Mouse (Mus musculus): ENCODE results near the gene Tas2r115. TPM values are rescaled to one million over a fixed set of nuclear protein-coding genes. Genes with fewer than 3 reads are reported as not detected.
"Not testable (repeated sequence)": the region's sequence is repeated elsewhere in the genome, so short reads cannot be mapped to it uniquely, and the experiment has no call there.

Tas2r115 gene
- not detected in 2 replicates for polyA plus RNA-seq (2012; rRNA removed)

GRCm38 (mm10) chr6:132737935-132738334 lies at the start of gene Tas2r115:
Gene Tas2r115, minus strand, starts transcription at chr6:132738035.
- 67% methylated on average over 2 of the region's 2 CpGs for WGBS
- Histone ChIP-seq H3K4me3 (ENCODE audit: extremely low read depth, insufficient read depth, insufficient read length) (no peak within 1 kb of the TSS), H3K36me3 (ENCODE audit: control insufficient read depth, insufficient read depth, low read length) (no peaks in the 10 kb centered on the region), H3K27me3 (ENCODE audit: control insufficient read depth, insufficient read depth, low read length) (no peaks in the 10 kb centered on the region), H3K27ac (ENCODE audit: insufficient read depth, low read length) (no peak within 1 kb of the TSS), H3K4me1 (ENCODE audit: control insufficient read depth, insufficient read depth, insufficient read length) (no peaks in the 10 kb centered on the region)
- TF ChIP-seq CTCF (IDR thresholded peaks at IDR 0.05; ENCODE audit: extremely low read depth, insufficient read depth, insufficient read length, insufficient replicate concordance) (no peak), POLR2A (IDR thresholded peaks at IDR 0.05; ENCODE audit: low read depth, low read length) (no peak)
- DNase-seq (ENCODE audit: low read depth in 1 of 2, low spot score in 2 of 2): no peak

- H3K36me3 ChIP-seq (ENCODE audit: control insufficient read depth, insufficient read depth, low read length): no peaks in the 10 kb centered on the region
- DNase-seq (ENCODE audit: low read depth in 1 of 2, low spot score in 2 of 2): no peak
- no peak within 1 kb of the TSS for H3K27ac ChIP-seq (ENCODE audit: insufficient read depth, low read length)
- TF ChIP-seq POLR2A (IDR thresholded peaks at IDR 0.05; ENCODE audit: low read depth, low read length) (no peak), CTCF (IDR thresholded peaks at IDR 0.05; ENCODE audit: extremely low read depth, insufficient read depth, insufficient read length, insufficient replicate concordance) (no peak)
- H3K4me3 ChIP-seq (ENCODE audit: extremely low read depth, insufficient read depth, insufficient read length): no peak within 1 kb of the TSS
- no peaks in the 10 kb centered on the region for H3K27me3 ChIP-seq (ENCODE audit: control insufficient read depth, insufficient read depth, low read length)
- H3K4me1 ChIP-seq (ENCODE audit: control insufficient read depth, insufficient read depth, insufficient read length): no peaks in the 10 kb centered on the region
Observed at GRCm38 (mm10) chr6:132778062-132778461, 40.2 kb upstream of the Tas2r115 start, which contains the start of gene Tas2r136. Gene Tas2r136, minus strand, starts transcription at chr6:132778162.

GRCm38 (mm10) chr6:132761831-132762230 lies 24.0 kb upstream of the Tas2r115 start, which contains the start of gene Tas2r102:
Gene Tas2r102, plus strand, starts transcription at chr6:132762131.
- WGBS: 97% methylated on average over 2 of the region's 2 CpGs
- Histone ChIP-seq H3K4me3 (ENCODE audit: extremely low read depth, insufficient read depth, insufficient read length) (no peak within 1 kb of the TSS), H3K27ac (ENCODE audit: insufficient read depth, low read length) (no peak within 1 kb of the TSS), H3K36me3 (ENCODE audit: control insufficient read depth, insufficient read depth, low read length) (no peaks in the 10 kb centered on the region), H3K27me3 (ENCODE audit: control insufficient read depth, insufficient read depth, low read length) (no peaks in the 10 kb centered on the region), H3K4me1 (ENCODE audit: control insufficient read depth, insufficient read depth, insufficient read length) (no peaks in the 10 kb centered on the region)
- DNase-seq (ENCODE audit: low read depth in 1 of 2, low spot score in 2 of 2): no peak
- TF ChIP-seq POLR2A (IDR thresholded peaks at IDR 0.05; ENCODE audit: low read depth, low read length) (no peak), CTCF (IDR thresholded peaks at IDR 0.05; ENCODE audit: extremely low read depth, insufficient read depth, insufficient read length, insufficient replicate concordance) (no peak)

- H3K4me1 ChIP-seq (ENCODE audit: control insufficient read depth, insufficient read depth, insufficient read length): no peaks in the 10 kb centered on the region
- H3K4me3 ChIP-seq (ENCODE audit: extremely low read depth, insufficient read depth, insufficient read length): no peak within 1 kb of the TSS
- H3K36me3 ChIP-seq (ENCODE audit: control insufficient read depth, insufficient read depth, low read length): no peaks in the 10 kb centered on the region
- H3K27me3 ChIP-seq (ENCODE audit: control insufficient read depth, insufficient read depth, low read length): no peaks in the 10 kb centered on the region
- 77% methylated on average over 1 of the region's 1 CpGs for WGBS
- no peak within 1 kb of the TSS for H3K27ac ChIP-seq (ENCODE audit: insufficient read depth, low read length)
- DNase-seq (ENCODE audit: low read depth in 1 of 2, low spot score in 2 of 2): no peak
- no peak for TF ChIP-seq POLR2A (IDR thresholded peaks at IDR 0.05; ENCODE audit: low read depth, low read length)
- no peak for TF ChIP-seq CTCF (IDR thresholded peaks at IDR 0.05; ENCODE audit: extremely low read depth, insufficient read depth, insufficient read length, insufficient replicate concordance)
Observed at GRCm38 (mm10) chr6:132754430-132754829, 16.6 kb upstream of the Tas2r115 start, which contains the start of gene Tas2r124. Gene Tas2r124, plus strand, starts transcription at chr6:132754730.

GRCm38 (mm10) chr6:132750206-132750605 lies 12.4 kb upstream of the Tas2r115 start:
- 85% methylated on average over 2 of the region's 2 CpGs for WGBS
- Histone ChIP-seq H3K27ac (ENCODE audit: insufficient read depth, low read length) (no peak overlapping the region), H3K36me3 (ENCODE audit: control insufficient read depth, insufficient read depth, low read length) (no peaks in the 10 kb centered on the region), H3K27me3 (ENCODE audit: control insufficient read depth, insufficient read depth, low read length) (no peaks in the 10 kb centered on the region), H3K4me1 (ENCODE audit: control insufficient read depth, insufficient read depth, insufficient read length) (no peaks in the 10 kb centered on the region), H3K4me3 (ENCODE audit: extremely low read depth, insufficient read depth, insufficient read length) (no peak overlapping the region)
- DNase-seq (ENCODE audit: low read depth in 1 of 2, low spot score in 2 of 2): no peak
- TF ChIP-seq CTCF (IDR thresholded peaks at IDR 0.05; ENCODE audit: extremely low read depth, insufficient read depth, insufficient read length, insufficient replicate concordance) (no peak), POLR2A (IDR thresholded peaks at IDR 0.05; ENCODE audit: low read depth, low read length) (no peak)

GRCm38 (mm10) chr6:132711828-132712227 lies 26.0 kb downstream of the Tas2r115 start, which contains the start of gene Tas2r122:
Gene Tas2r122, minus strand, starts transcription at chr6:132711928.
- no peak within 1 kb of the TSS for H3K27ac ChIP-seq (ENCODE audit: insufficient read depth, low read length)
- no peak for DNase-seq (ENCODE audit: low read depth in 1 of 2, low spot score in 2 of 2)
- WGBS: 79% methylated on average over 3 of the region's 3 CpGs
- no peaks in the 10 kb centered on the region for H3K36me3 ChIP-seq (ENCODE audit: control insufficient read depth, insufficient read depth, low read length)
- no peaks in the 10 kb centered on the region for H3K27me3 ChIP-seq (ENCODE audit: control insufficient read depth, insufficient read depth, low read length)
- H3K4me3 ChIP-seq (ENCODE audit: extremely low read depth, insufficient read depth, insufficient read length): no peak within 1 kb of the TSS
- no peaks in the 10 kb centered on the region for H3K4me1 ChIP-seq (ENCODE audit: control insufficient read depth, insufficient read depth, insufficient read length)
- TF ChIP-seq POLR2A (IDR thresholded peaks at IDR 0.05; ENCODE audit: low read depth, low read length): no peak
- no peak for TF ChIP-seq CTCF (IDR thresholded peaks at IDR 0.05; ENCODE audit: extremely low read depth, insufficient read depth, insufficient read length, insufficient replicate concordance)

GRCm38 (mm10) chr6:132700907-132701306 lies 36.9 kb downstream of the Tas2r115 start, which contains the start of gene Tas2r121:
Gene Tas2r121, minus strand, starts transcription at chr6:132701007.
- no peaks in the 10 kb centered on the region for H3K36me3 ChIP-seq (ENCODE audit: control insufficient read depth, insufficient read depth, low read length)
- 72% methylated on average over 1 of the region's 1 CpGs for WGBS
- no peak within 1 kb of the TSS for H3K4me3 ChIP-seq (ENCODE audit: extremely low read depth, insufficient read depth, insufficient read length)
- DNase-seq (ENCODE audit: low read depth in 1 of 2, low spot score in 2 of 2): no peak
- H3K4me1 ChIP-seq (ENCODE audit: control insufficient read depth, insufficient read depth, insufficient read length): no peaks in the 10 kb centered on the region
- no peak within 1 kb of the TSS for H3K27ac ChIP-seq (ENCODE audit: insufficient read depth, low read length)
- TF ChIP-seq POLR2A (IDR thresholded peaks at IDR 0.05; ENCODE audit: low read depth, low read length): no peak
- TF ChIP-seq CTCF (IDR thresholded peaks at IDR 0.05; ENCODE audit: extremely low read depth, insufficient read depth, insufficient read length, insufficient replicate concordance): no peak
- no peaks in the 10 kb centered on the region for H3K27me3 ChIP-seq (ENCODE audit: control insufficient read depth, insufficient read depth, low read length)

- not testable (repeated sequence) for H3K27ac ChIP-seq (ENCODE audit: insufficient read depth, low read length); DNase-seq (ENCODE audit: low read depth in 1 of 2, low spot score in 2 of 2); H3K27me3 ChIP-seq (ENCODE audit: control insufficient read depth, insufficient read depth, low read length); H3K4me3 ChIP-seq (ENCODE audit: extremely low read depth, insufficient read depth, insufficient read length); H3K36me3 ChIP-seq (ENCODE audit: control insufficient read depth, insufficient read depth, low read length); H3K4me1 ChIP-seq (ENCODE audit: control insufficient read depth, insufficient read depth, insufficient read length)
- 77% methylated on average over 7 of the region's 7 CpGs for WGBS
Observed at GRCm38 (mm10) chr6:132691596-132691995, 46.2 kb downstream of the Tas2r115 start.
